Mouse (Mus musculus): Measurements from ENCODE around the gene Stx8. TPM values are rescaled to one million over a fixed set of nuclear protein-coding genes. Genes with fewer than 3 reads are reported as not detected.

Stx8 gene
- polyA plus RNA-seq, 1 experiment from 2014 or later = 83.2 TPM

- no peak for DNase-seq (ENCODE audit: low spot score)
These were observed 178.5 kb downstream of the Stx8 start for GRCm38 (mm10) chr11:68144235-68145065.

GRCm38 (mm10) chr11:68145066-68145585 lies 179.1 kb downstream of the Stx8 start:
- DNase-seq (ENCODE audit: low spot score) = no peak

GRCm38 (mm10) chr11:68145586-68146455 lies 179.8 kb downstream of the Stx8 start:
- DNase-seq (ENCODE audit: low spot score) = no peak

- DNase-seq (ENCODE audit: low spot score) = no peak
These were observed 180.5 kb downstream of the Stx8 start for GRCm38 (mm10) chr11:68146456-68146851.

GRCm38 (mm10) chr11:68150938-68151337 lies 184.9 kb downstream of the Stx8 start:
- DNase-seq (ENCODE audit: low spot score) = no peak

GRCm38 (mm10) chr11:68155821-68156220 lies 189.8 kb downstream of the Stx8 start:
- DNase-seq (ENCODE audit: low spot score) = no peak

GRCm38 (mm10) chr11:68158166-68158565 lies 192.2 kb downstream of the Stx8 start:
- DNase-seq (ENCODE audit: low spot score) = no peak

- no peak for DNase-seq (ENCODE audit: low spot score)
These were observed 193.9 kb downstream of the Stx8 start for GRCm38 (mm10) chr11:68159867-68160266.

GRCm38 (mm10) chr11:68164408-68164807 lies 198.4 kb downstream of the Stx8 start:
- no peak for DNase-seq (ENCODE audit: low spot score)

GRCm38 (mm10) chr11:68168427-68168826 lies 202.4 kb downstream of the Stx8 start:
- no peak for DNase-seq (ENCODE audit: low spot score)

GRCm38 (mm10) chr11:68171973-68172647 lies 206.1 kb downstream of the Stx8 start:
- no peak for DNase-seq (ENCODE audit: low spot score)

- no peak for DNase-seq (ENCODE audit: low spot score)
These were observed 206.7 kb downstream of the Stx8 start for GRCm38 (mm10) chr11:68172648-68173045.

- peak; percentile 59 for DNase-seq (ENCODE audit: low spot score)
These were observed 210.6 kb downstream of the Stx8 start for GRCm38 (mm10) chr11:68176550-68176949.

- DNase-seq (ENCODE audit: low spot score) = no peak
These were observed 211.4 kb downstream of the Stx8 start for GRCm38 (mm10) chr11:68177415-68177814.

GRCm38 (mm10) chr11:68185647-68186046 lies 219.7 kb downstream of the Stx8 start:
- DNase-seq (ENCODE audit: low spot score) = no peak

GRCm38 (mm10) chr11:68187242-68187641 lies 221.2 kb downstream of the Stx8 start:
- no peak for DNase-seq (ENCODE audit: low spot score)

GRCm38 (mm10) chr11:68188695-68189201 lies 222.8 kb downstream of the Stx8 start:
- DNase-seq (ENCODE audit: low spot score) = no peak

- no peak for DNase-seq (ENCODE audit: low spot score)
These were observed 224.9 kb downstream of the Stx8 start for GRCm38 (mm10) chr11:68190849-68191248.

GRCm38 (mm10) chr11:68195168-68195567 lies 229.2 kb downstream of the Stx8 start:
- DNase-seq (ENCODE audit: low spot score) = no peak

- no peak for DNase-seq (ENCODE audit: low spot score)
These were observed 229.7 kb downstream of the Stx8 start for GRCm38 (mm10) chr11:68195693-68196176.

- DNase-seq (ENCODE audit: low spot score) = no peak
These were observed 230.6 kb downstream of the Stx8 start for GRCm38 (mm10) chr11:68196566-68196965.
